Mouse (Mus musculus) MEL (cell line): ENCODE data around the gene Kif7. TPM values are rescaled to one million over a fixed set of nuclear protein-coding genes. Genes with fewer than 3 reads are reported as not detected.

Experiments used
- DNase-seq: peaks from one replicate; pipeline ENCODE4 v3.0.0; 2011; ENCODE audit warnings: low read depth, low spot score
- H3K27ac ChIP-seq: 2 replicates; pipeline ENCODE4 v1.5.1; 2012; ENCODE audit warnings: low read depth, mild to moderate bottlenecking, control low read depth, low read length, moderate library complexity; ENCODE audit not compliant: control insufficient read depth
- H3K27me3 ChIP-seq, 2 experiments: fragments of 150-350 bp in 1 of 2; sonication (generic) in 1 of 2; 2 replicates each; pipeline ENCODE4 v1.6.1; 2012; ENCODE audit warnings: low read length in 2 of 2, mild to moderate bottlenecking in 2 of 2, improper control_type of control experiment in 1 of 2, moderate library complexity in 1 of 2; ENCODE audit not compliant: insufficient read depth in 2 of 2, control insufficient read depth in 1 of 2
- H3K36me3 ChIP-seq, 2 experiments: 2 replicates each; pipeline ENCODE4 v1.6.1; 2012 to 2014; ENCODE audit warnings: low read length in 2 of 2, improper control_type of control experiment in 1 of 2, inconsistent platforms in 1 of 2, mild to moderate bottlenecking in 1 of 2; ENCODE audit not compliant: insufficient read depth in 2 of 2, control insufficient read depth in 1 of 2
- H3K4me1 ChIP-seq, 2 experiments: fragments of 150-350 bp in 1 of 2; sonication (generic) in 1 of 2; 2 replicates each; pipeline ENCODE4 v1.6.1; 2012; ENCODE audit warnings: low read length in 2 of 2, improper control_type of control experiment in 1 of 2, mild to moderate bottlenecking in 1 of 2; ENCODE audit not compliant: insufficient read depth in 2 of 2, control insufficient read depth in 1 of 2
- H3K4me3 ChIP-seq, 2 experiments: fragments of 150-350 bp in 1 of 2; sonication (generic) in 1 of 2; 2 replicates each; pipeline ENCODE4 v1.5.1; 2012; ENCODE audit warnings: low read depth in 2 of 2, low read length in 2 of 2, mild to moderate bottlenecking in 2 of 2, moderate library complexity in 2 of 2, control low read depth in 1 of 2, improper control_type of control experiment in 1 of 2; ENCODE audit not compliant: control insufficient read depth in 1 of 2, insufficient read depth in 1 of 2
- H3K79me2 ChIP-seq: 2 replicates; pipeline ENCODE4 v1.6.1; 2012; ENCODE audit warnings: mild to moderate bottlenecking, low read length, moderate library complexity; ENCODE audit not compliant: control insufficient read depth, poor library complexity, insufficient read depth
- H3K9ac ChIP-seq: 2 replicates; pipeline ENCODE4 v1.6.1; 2012; ENCODE audit warnings: low read depth, mild to moderate bottlenecking, control low read depth, low read length, moderate library complexity; ENCODE audit not compliant: control insufficient read depth, poor library complexity, severe bottlenecking
- H3K9me3 ChIP-seq: fragments of 150-350 bp; sonication (generic); replicated peaks from 2 replicates; pipeline ENCODE4 v1.6.1; 2012; ENCODE audit warnings: mild to moderate bottlenecking, low read length, improper control_type of control experiment, moderate library complexity; ENCODE audit not compliant: insufficient read depth
- BHLHE40 ChIP-seq: IDR thresholded peaks from 2 replicates; pipeline ENCODE4 v1.6.1; 2012; ENCODE audit warnings: low read depth, mild to moderate bottlenecking, inconsistent platforms, low read length, improper control_type of control experiment, borderline replicate concordance
- CHD1 ChIP-seq: IDR thresholded peaks from 2 replicates; pipeline ENCODE4 v1.6.1; 2012; ENCODE audit warnings: low read depth, mild to moderate bottlenecking, inconsistent platforms, low read length, improper control_type of control experiment
- CHD2 ChIP-seq: IDR thresholded peaks from 2 replicates; pipeline ENCODE4 v1.6.1; 2011; ENCODE audit warnings: low read length, improper control_type of control experiment
- CTCF ChIP-seq, 3 experiments: IDR thresholded peaks in 2 of 3; conservative IDR thresholded peaks in 1 of 3; 2 replicates each; pipeline ENCODE4 v1.5.1; 2011 to 2012; ENCODE audit warnings: low read length in 3 of 3, low read depth in 2 of 3, mild to moderate bottlenecking in 2 of 3, improper control_type of control experiment in 1 of 3, inconsistent platforms in 1 of 3, mixed read lengths in 1 of 3, moderate library complexity in 1 of 3; ENCODE audit not compliant: control insufficient read depth in 1 of 3, insufficient read depth in 1 of 3, poor library complexity in 1 of 3, severe bottlenecking in 1 of 3
- ELF1 ChIP-seq: IDR thresholded peaks from 2 replicates; pipeline ENCODE4 v1.6.1; 2014; ENCODE audit warnings: low read depth, mild to moderate bottlenecking, inconsistent platforms, low read length, improper control_type of control experiment, moderate library complexity
- EP300 ChIP-seq, 2 experiments: IDR thresholded peaks; 2 replicates each; pipeline ENCODE4 v1.6.1; 2011; ENCODE audit warnings: improper control_type of control experiment in 2 of 2, low read length in 2 of 2, low read depth in 1 of 2, mild to moderate bottlenecking in 1 of 2
- ETS1 ChIP-seq: IDR thresholded peaks from 2 replicates; pipeline ENCODE4 v1.6.1; 2012; ENCODE audit warnings: low read depth, mild to moderate bottlenecking, inconsistent platforms, low read length, improper control_type of control experiment, moderate library complexity
- GABPA ChIP-seq: IDR thresholded peaks from 2 replicates; pipeline ENCODE4 v1.6.1; 2012; ENCODE audit warnings: low read depth, mild to moderate bottlenecking, inconsistent platforms, low read length, improper control_type of control experiment, moderate library complexity
- GATA1 ChIP-seq: IDR thresholded peaks from 2 replicates; pipeline ENCODE4 v1.6.1; 2011; ENCODE audit warnings: low read depth, low read length, improper control_type of control experiment
- HCFC1 ChIP-seq: IDR thresholded peaks from 2 replicates; pipeline ENCODE4 v1.6.1; 2012; ENCODE audit warnings: low read depth, mild to moderate bottlenecking, inconsistent platforms, low read length, improper control_type of control experiment, moderate library complexity
- JUND ChIP-seq: IDR thresholded peaks from 2 replicates; pipeline ENCODE4 v1.6.1; 2011; ENCODE audit warnings: low read depth, mild to moderate bottlenecking, improper control_type of control experiment, low read length
- KAT2A ChIP-seq: conservative IDR thresholded peaks from 2 replicates; pipeline ENCODE4 v1.6.1; 2012; ENCODE audit warnings: low read depth, low read length, improper control_type of control experiment, inconsistent platforms
- MAFK ChIP-seq: IDR thresholded peaks from 2 replicates; pipeline ENCODE4 v1.6.1; 2011; ENCODE audit warnings: low read depth, mild to moderate bottlenecking, low read length, improper control_type of control experiment, borderline replicate concordance
- MAX ChIP-seq: IDR thresholded peaks from 2 replicates; pipeline ENCODE4 v1.6.1; 2011; ENCODE audit warnings: low read length, improper control_type of control experiment
- MAZ ChIP-seq: IDR thresholded peaks from 2 replicates; pipeline ENCODE4 v1.6.1; 2012; ENCODE audit warnings: low read depth, mild to moderate bottlenecking, inconsistent platforms, low read length, improper control_type of control experiment
- MEF2A ChIP-seq: IDR thresholded peaks from 2 replicates; pipeline ENCODE4 v1.6.1; 2014; ENCODE audit warnings: low read depth, mild to moderate bottlenecking, inconsistent platforms, low read length, improper control_type of control experiment; ENCODE audit not compliant: poor library complexity, insufficient replicate concordance, severe bottlenecking; ENCODE audit errors: extremely low read depth
- MXI1 ChIP-seq: IDR thresholded peaks from 2 replicates; pipeline ENCODE4 v1.6.1; 2011; ENCODE audit warnings: mild to moderate bottlenecking, low read depth, low read length, improper control_type of control experiment
- MYB ChIP-seq: IDR thresholded peaks from 2 replicates; pipeline ENCODE4 v1.6.1; 2011; ENCODE audit warnings: mild to moderate bottlenecking, low read depth, low read length, improper control_type of control experiment
- NELFE ChIP-seq: IDR thresholded peaks from 2 replicates; pipeline ENCODE4 v1.6.1; 2011; ENCODE audit warnings: low read depth, low read length, improper control_type of control experiment
- NRF1 ChIP-seq: IDR thresholded peaks from 2 replicates; pipeline ENCODE4 v1.6.1; 2014; ENCODE audit warnings: low read depth, mild to moderate bottlenecking, inconsistent platforms, low read length, improper control_type of control experiment, moderate library complexity; ENCODE audit not compliant: poor library complexity, insufficient read depth, severe bottlenecking
- POLR2A ChIP-seq, 2 experiments: IDR thresholded peaks; 2 replicates each; pipeline ENCODE4 v1.6.1; 2011 to 2012; ENCODE audit warnings: low read length in 2 of 2, mild to moderate bottlenecking in 2 of 2, control low read depth in 1 of 2, improper control_type of control experiment in 1 of 2, low read depth in 1 of 2, moderate library complexity in 1 of 2; ENCODE audit not compliant: control insufficient read depth in 1 of 2, insufficient read depth in 1 of 2, poor library complexity in 1 of 2
- POLR2AphosphoS2 ChIP-seq: IDR thresholded peaks from 2 replicates; pipeline ENCODE4 v1.6.1; 2011; ENCODE audit warnings: low read length, improper control_type of control experiment
- POLR2AphosphoS5 ChIP-seq: IDR thresholded peaks from 2 replicates; pipeline ENCODE4 v1.6.1; 2012; ENCODE audit warnings: low read depth, borderline replicate concordance, mild to moderate bottlenecking, inconsistent platforms, low read length, moderate library complexity, mixed read lengths
- RAD21 ChIP-seq: IDR thresholded peaks from 2 replicates; pipeline ENCODE4 v1.6.1; 2011; ENCODE audit warnings: mild to moderate bottlenecking, low read depth, low read length, improper control_type of control experiment
- RCOR1 ChIP-seq: IDR thresholded peaks from 2 replicates; pipeline ENCODE4 v1.6.1; 2012; ENCODE audit warnings: low read depth, mild to moderate bottlenecking, inconsistent platforms, low read length, improper control_type of control experiment
- SIN3A ChIP-seq: IDR thresholded peaks from 2 replicates; pipeline ENCODE4 v1.6.1; 2012; ENCODE audit warnings: low read length, improper control_type of control experiment, inconsistent platforms
- SMC3 ChIP-seq: IDR thresholded peaks from 2 replicates; pipeline ENCODE4 v1.6.1; 2011; ENCODE audit warnings: low read depth, low read length, improper control_type of control experiment
- TAL1 ChIP-seq: IDR thresholded peaks from 2 replicates; pipeline ENCODE4 v1.6.1; 2012; ENCODE audit warnings: mild to moderate bottlenecking, inconsistent platforms, low read length, moderate library complexity, mixed read lengths
- TBP ChIP-seq: IDR thresholded peaks from 2 replicates; pipeline ENCODE4 v1.8.0; 2011; ENCODE audit warnings: low read depth, low read length, improper control_type of control experiment
- TCF12 ChIP-seq: IDR thresholded peaks from 2 replicates; pipeline ENCODE4 v1.6.1; 2014; ENCODE audit warnings: low read depth, mild to moderate bottlenecking, inconsistent platforms, low read length, improper control_type of control experiment, moderate library complexity
- USF1 ChIP-seq: IDR thresholded peaks from 2 replicates; pipeline ENCODE4 v1.6.1; 2014; ENCODE audit warnings: low read depth, mild to moderate bottlenecking, inconsistent platforms, low read length, improper control_type of control experiment, moderate library complexity
- USF2 ChIP-seq, 2 experiments: IDR thresholded peaks; 2 replicates each; pipeline ENCODE4 v1.6.1; 2011 to 2012; ENCODE audit warnings: improper control_type of control experiment in 2 of 2, low read length in 2 of 2, borderline replicate concordance in 1 of 2, inconsistent platforms in 1 of 2, low read depth in 1 of 2, mild to moderate bottlenecking in 1 of 2; ENCODE audit not compliant: insufficient read depth in 1 of 2
- ZMIZ1 ChIP-seq: IDR thresholded peaks from 2 replicates; pipeline ENCODE4 v1.6.1; 2012; ENCODE audit warnings: low read depth, mild to moderate bottlenecking, inconsistent platforms, low read length, improper control_type of control experiment, moderate library complexity
- ZNF384 ChIP-seq: IDR thresholded peaks from 2 replicates; pipeline ENCODE4 v1.6.1; 2012; ENCODE audit warnings: low read depth, mild to moderate bottlenecking, inconsistent platforms, low read length, improper control_type of control experiment
- polyA plus RNA-seq, 2 experiments: library from polyadenylated mRNA; stranded (reverse) in 1 of 2; unstranded in 1 of 2; fragments of >175 nt in 1 of 2; fragments of >200 nt in 1 of 2; gene quantifications; 2 replicates each; pipeline versions ENCODE4 v1.2.1 to v1.2.4; 2012; ENCODE audit warnings: low replicate concordance in 2 of 2, low read depth in 1 of 2; ENCODE audit not compliant: insufficient read length in 2 of 2, insufficient read depth in 1 of 2, missing spikeins in 1 of 2
- total RNA-seq: library from RNA; depleted of rRNA; stranded (reverse); fragments of 300-350 nt; gene quantifications from 2 replicates; pipeline ENCODE4 v1.2.3, GENCODE M21; 2012; rRNA removed

The Kif7 gene
- 12.1 and 13.1 TPM in 2 replicates for total RNA-seq
- polyA plus RNA-seq, result 10 to 100 TPM in 1 of 2 experiments, not detected in 1; 15.6 TPM

DNA sequence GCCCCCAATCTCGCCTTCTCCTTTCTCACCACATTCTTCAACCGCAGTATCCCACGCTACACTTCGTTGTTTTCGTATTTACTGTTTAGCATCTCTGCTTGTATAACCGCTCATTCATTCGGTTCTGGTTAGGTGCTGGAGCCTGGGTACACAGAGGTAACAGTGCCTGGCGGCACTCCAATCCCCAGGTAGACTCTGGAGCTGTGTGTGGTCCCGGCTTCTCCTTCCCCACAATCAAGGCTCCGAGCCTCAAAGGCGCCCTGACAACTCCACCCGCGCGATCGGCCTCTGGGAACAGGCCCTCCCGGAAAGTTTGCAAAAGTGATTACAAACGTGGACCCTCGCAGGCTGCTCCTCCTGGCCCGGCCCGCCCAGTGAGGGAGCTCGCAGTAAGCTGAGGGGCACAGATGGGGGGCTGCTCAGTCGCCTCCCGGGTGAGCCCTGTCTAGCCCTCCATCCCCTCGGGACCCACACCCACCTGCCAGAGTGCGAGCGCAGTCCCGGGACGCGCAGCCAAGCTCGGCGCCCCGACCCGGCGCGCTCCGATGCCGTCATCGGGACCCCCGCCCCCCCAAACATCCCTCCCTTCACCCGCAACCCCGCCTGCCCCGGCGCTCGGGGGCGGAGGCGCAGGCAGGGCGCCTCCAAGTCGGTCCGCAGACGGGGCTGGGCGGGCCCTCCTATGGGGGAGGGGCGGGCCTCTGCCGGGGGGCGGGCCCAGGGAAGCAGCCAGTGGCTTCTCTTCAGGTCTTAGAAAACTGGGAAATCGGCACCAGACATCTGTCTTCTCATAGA, at the start of gene Kif7:
Gene Kif7 (minus strand): TSS at position 534 of the 795 bp plus-strand sequence.
- H3K4me3 ChIP-seq, result peak within 1 kb of the TSS; percentile 71 to 93
- peaks cover 3 to 8% of the 10 kb centered on the region in 2 experiments; a peak in 3 of 4 replicates for H3K4me1 ChIP-seq
- peak within 1 kb of the TSS; percentile 84 for H3K9ac ChIP-seq
- H3K27ac ChIP-seq, result no peak within 1 kb of the TSS
- peaks cover 0 to 3% of the 10 kb centered on the region in 2 experiments; a peak in 2 of 4 replicates for H3K36me3 ChIP-seq
- H3K27me3 ChIP-seq, result no peaks in the 10 kb centered on the region
- H3K79me2 ChIP-seq, result peaks cover 1% of the 10 kb centered on the region; the same call in 1 of the 2 replicates
- TF ChIP-seq EP300 (IDR thresholded peaks at IDR 0.05; ENCODE audit: low read depth in 1 of 2, low read length in 2 of 2), result no peak
- TF ChIP-seq CHD2, result no peak
- no peak for TF ChIP-seq RAD21
- TF ChIP-seq MEF2A, result no peak
- peak; percentile 41; the same call in 1 of the 2 replicates for TF ChIP-seq ETS1
- no peak for TF ChIP-seq ZMIZ1
- TF ChIP-seq POLR2AphosphoS2, result peak; percentile 56; the same call in 1 of the 2 replicates
- no peak for TF ChIP-seq SMC3
- TF ChIP-seq MAX, result no peak
- TF ChIP-seq RCOR1, result no peak
- 0 out of 2 replicates have a peak, but pooled peaks have one; percentile 10 for TF ChIP-seq BHLHE40
- TF ChIP-seq USF1, result no peak
- TF ChIP-seq CTCF (IDR thresholded peaks at IDR 0.05 in 2 of 3, conservative IDR thresholded peaks at IDR 0.05 in 1 of 3; ENCODE audit: control insufficient read depth in 1 of 3, insufficient read depth in 1 of 3, low read depth in 2 of 3, low read length in 3 of 3, poor library complexity in 1 of 3, severe bottlenecking in 1 of 3), result no peak
- TF ChIP-seq POLR2A (IDR thresholded peaks at IDR 0.05; ENCODE audit: control insufficient read depth in 1 of 2, insufficient read depth in 1 of 2, low read depth in 1 of 2, low read length in 2 of 2, poor library complexity in 1 of 2), result peak; percentile 77 to 86
- TF ChIP-seq TBP, result no peak
- TF ChIP-seq GABPA, result no peak
- no peak for TF ChIP-seq KAT2A
- TF ChIP-seq POLR2AphosphoS5, result no peak
- TF ChIP-seq ELF1, result no peak
- peak; percentile 97 for TF ChIP-seq MAZ
- TF ChIP-seq HCFC1, result peak; percentile 81
- no peak for TF ChIP-seq MAFK
- TF ChIP-seq JUND, result no peak
- TF ChIP-seq TCF12, result 0 out of 2 replicates have a peak, but pooled peaks have one; percentile 28
- no peak for TF ChIP-seq MYB
- TF ChIP-seq SIN3A, result peak; percentile 84
- TF ChIP-seq NRF1, result peak; percentile 47; the same call in 1 of the 2 replicates
- no peak for TF ChIP-seq TAL1
- TF ChIP-seq USF2 (IDR thresholded peaks at IDR 0.05; ENCODE audit: borderline replicate concordance in 1 of 2, insufficient read depth in 1 of 2, low read depth in 1 of 2, low read length in 2 of 2), result no peak
- peak; percentile 76 for TF ChIP-seq MXI1
- TF ChIP-seq GATA1, result no peak
- no peak for TF ChIP-seq ZNF384
- TF ChIP-seq CHD1, result no peak
- TF ChIP-seq NELFE, result peak; percentile 81
- no peaks in the 10 kb centered on the region for H3K9me3 ChIP-seq
- peak; percentile 93 for DNase-seq
